Mouse (Mus musculus) c-Kit-negative CD71-positive TER-119-positive erythroid progenitor cells, embryonic 14.5 days (primary cell): ENCODE results near the gene Zfp286.

Experiments
- DNase-seq: peaks from one replicate; pipeline ENCODE4 v3.0.0-alpha.2; 2013; ENCODE audit warnings: low read depth, low spot score

The Zfp286 gene

DNA sequence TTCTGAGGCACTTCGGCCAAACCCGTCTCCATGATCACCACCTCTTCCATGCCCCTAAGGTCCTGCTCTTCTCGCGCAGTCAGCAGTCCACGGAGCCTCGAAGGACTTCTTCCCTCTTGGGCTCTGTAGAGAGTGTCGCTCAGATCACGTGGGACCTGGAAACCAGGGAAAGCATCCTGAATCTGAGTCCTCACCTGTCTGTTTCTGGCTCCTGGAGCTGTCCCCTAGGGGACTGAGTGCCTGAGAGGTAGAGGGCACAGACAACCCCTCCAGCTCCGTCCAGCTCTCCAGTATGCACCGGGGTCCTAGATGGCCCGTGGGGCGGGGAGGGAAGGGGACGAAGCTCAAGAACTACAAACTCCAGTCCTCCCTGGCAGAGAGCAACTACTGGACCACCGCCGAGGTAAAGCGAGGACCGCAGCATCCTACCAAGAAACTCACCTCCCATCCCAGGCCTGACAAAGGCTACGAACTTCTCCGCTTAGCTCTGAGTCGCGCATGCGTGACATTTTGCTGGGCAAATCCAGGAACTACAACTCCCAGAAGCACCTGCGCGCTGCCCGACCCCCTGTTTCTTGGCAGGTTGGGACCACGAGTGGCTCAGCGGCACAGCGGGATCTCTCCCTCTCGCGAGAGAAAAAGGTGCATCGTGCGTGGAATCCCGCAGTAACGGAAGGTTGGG lies at the start of gene Zfp286:
Zfp286 (minus strand) TSS at position 528 of the 682 bp plus-strand sequence.
- no peak for DNase-seq

DNA sequence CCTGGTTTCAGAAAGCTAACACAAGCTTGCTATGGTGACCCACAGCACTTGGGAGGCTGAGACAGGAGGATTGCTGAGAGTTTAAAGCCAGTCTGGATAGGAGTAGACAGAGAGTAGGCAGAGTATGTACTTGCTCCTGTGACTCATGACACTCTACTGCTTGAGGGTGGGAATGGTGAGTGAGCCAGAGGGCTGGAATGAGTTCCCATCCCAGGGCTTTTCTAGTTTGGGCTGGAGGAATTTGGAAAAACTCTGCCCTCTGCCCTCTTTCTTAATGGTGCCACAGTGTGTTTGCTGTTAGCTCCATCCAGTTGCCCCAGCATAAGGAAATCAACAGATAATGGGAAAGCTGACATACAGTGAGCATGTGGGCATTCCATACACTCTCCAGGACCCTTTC lies 42.6 kb upstream of the Zfp286 start:
- DNase-seq = no peak

DNA sequence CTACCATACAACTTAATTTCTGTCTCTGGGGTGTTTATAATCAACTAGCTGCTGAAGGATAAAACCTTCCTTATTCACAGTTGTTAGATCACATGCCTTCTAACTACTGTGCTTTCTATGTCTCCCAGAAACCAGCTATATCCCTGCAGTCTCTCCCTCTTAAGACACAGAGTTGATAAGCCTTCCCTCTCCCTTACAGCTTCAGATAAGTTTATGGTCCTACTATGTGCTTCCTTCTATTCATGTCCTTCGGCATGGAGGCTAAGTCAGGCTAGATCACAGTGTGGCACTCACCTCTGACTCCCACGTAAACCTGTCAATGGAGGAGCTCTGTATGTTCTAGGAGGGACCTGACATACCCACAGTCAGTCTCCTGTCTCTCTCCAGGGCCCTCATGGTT lies 41.1 kb upstream of the Zfp286 start:
- DNase-seq = no peak

DNA sequence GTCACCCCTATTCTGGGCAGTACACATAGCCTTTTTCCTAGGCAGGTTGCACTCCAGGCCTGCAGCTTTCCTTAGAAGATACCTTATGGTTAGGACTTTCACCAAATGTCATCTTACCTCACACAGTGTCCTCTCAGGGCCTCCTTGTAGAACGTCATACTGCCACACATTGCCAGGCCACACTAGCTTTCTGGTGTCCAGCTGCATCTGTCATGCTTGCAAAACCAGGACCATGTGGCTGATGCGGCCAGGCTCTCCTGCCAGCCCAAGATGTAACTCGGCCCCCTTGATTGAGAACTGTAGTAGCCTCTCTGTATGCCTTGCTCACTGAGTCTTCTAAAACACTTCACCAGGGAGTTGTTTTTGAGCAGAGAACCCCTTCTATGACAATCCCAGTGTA lies 38.6 kb upstream of the Zfp286 start:
- DNase-seq = no peak

DNA sequence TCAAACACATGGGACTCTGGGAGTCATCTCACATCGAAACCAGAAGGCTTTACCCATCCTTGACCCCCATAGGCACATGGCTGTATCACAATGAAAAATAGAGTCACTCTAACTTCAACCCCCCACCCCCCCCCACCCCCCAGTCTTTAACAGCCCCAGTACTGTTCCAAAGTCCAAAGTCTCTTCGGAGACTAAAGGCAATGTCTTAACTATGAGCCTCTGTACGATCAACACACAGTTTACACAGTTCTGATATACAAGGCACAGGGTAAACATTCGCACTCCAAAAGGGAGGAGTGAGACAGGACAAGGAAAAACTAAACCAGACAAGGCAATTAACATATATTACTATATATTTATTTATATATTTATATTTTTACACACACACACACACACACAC lies 37.9 kb upstream of the Zfp286 start:
- no peak for DNase-seq

DNA sequence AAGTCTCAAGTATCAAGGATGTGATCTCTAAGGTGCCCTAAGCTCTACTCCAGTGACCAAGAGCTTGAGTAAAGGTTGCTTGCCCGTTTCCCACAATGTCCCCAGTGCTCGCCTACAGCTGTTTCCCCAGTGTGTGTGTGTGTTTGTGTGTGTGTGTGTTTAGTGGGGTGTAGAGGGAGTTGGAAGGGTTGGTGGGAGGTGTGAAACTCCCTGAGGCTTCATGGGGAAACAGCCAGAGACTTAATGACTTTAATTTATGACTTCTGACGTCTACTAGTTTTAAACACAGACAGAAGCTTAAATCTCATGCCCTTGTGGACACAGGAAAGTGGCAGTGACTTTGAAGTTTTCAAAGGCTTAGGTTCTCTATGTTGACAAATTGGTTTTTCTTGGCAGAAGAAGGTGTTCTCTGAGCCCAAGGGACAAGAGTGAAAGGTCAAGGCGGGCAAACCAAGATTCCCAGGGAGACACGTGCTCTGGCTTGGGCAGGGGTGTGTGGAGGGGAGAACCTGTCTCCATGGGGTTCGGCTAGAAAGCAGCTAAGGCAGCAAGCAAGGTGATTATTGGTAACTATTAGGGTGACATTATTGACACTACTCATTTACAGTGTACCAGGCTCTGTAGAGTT lies 37.0 kb upstream of the Zfp286 start:
- no peak for DNase-seq

DNA sequence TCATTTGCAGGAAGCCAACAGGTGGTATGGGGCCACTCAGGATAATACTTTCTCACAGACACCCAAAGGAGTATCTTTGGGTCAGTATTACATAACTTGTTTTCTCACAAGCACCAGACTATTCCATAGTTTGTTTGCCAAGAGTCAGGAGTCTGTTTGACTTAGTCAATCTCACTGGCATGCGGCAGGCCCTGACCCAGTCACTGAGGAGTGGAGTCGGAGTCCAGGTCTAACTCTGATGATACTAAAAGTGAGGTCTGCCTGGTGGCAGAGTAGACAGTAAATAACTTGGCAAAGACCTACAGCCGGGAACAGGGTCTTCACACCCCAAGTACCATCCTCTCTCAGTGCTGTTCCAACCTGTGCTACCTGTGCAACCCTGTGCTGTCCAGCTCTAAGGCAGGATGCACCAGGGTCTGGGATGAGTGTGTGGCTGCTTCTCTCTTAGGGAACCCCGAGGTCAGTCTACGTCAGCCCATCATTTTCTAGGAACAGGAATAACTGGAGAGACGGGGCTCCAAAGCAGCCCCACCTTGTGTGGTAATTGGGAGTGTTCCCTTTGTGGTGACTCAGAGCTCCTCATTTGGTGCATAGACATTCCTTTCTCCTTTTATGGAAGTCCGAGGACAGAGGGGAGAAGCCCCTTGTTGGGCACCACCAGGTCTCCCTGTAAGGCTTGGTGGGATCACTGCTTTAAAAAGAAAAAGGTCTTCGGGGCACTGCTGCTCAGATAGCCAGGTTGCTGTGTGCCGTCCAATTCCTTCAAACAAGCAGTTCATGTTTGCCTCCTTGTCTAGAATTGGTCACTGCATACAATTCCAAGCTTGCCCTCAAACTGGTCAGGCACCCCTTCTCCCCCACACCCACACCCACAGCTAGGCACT lies 36.2 kb upstream of the Zfp286 start:
- DNase-seq = no peak

DNA sequence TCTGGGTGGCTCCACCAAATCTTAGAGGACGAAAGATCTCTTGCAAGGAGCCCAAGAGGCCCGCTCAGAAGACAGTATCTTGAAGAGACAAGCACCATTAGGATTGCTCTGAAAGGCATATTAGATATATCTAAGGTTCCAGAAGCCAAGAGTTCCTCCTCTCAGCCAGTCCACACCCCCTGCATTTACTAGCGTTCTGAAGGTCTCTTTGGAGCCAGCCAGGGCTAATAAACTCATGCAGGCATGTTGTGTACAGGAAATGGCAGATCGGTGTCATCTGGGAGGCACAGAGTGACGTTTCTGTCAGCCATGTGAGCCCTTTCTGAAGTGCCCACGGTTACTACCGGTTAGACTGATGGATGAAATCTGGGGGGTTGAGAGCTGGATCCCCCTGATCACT lies 34.9 kb upstream of the Zfp286 start:
- DNase-seq = no peak

DNA sequence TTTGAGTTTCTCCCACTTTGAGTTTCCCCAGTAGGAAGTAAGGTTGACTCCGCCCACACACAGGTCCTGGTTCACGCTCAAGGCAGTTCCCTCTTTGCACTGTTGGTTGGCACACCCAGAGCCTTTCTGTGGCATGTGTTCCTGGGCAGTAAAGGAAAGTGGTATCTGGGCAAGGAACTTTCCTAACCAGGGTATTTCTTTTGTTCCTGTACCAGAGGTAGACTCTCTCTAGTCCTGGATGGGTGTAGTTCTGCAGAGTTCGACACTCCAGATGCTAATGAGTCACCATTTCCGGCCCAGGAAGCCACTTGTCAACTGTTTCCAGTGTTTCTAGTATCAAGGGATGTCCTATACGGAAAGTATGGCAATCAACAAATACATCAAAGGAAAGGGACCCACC lies 32.6 kb upstream of the Zfp286 start:
- no peak for DNase-seq

DNA sequence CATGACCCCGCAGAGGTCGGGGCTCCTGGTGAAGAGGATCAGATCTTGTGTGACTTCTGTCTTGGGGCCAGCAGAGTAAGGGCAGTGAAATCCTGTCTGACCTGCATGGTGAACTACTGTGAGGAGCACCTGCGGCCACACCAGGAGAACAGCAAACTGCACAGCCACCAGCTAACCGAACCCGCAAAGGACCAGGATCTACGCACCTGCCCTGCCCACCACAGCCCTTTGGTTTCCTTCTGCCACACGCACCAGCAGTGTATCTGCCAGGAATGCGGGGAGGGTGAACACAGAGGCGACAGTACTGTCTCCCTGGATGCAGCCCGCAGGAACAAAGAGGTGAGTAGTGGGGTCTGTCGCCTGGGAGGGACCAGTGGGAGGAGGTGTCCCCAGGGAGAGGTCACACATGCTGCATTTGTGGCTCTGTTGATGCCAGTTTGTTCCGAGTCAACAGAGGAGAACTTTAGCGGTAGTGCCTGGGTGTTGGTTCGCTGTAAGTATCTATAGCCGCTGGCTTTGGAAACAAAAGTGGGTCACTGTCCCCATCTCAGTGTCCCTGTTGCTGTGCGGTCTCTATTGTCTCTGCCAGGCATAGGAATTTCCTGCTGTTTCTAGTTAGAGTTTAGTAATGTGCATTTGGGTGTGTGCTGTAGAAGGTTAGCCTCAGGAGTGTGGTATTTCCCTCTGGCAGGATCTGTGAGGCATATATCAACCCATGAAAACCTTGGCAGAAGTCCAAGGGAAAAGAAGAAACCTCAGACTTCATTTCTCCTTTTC lies 31.6 kb upstream of the Zfp286 start:
- DNase-seq = no peak

DNA sequence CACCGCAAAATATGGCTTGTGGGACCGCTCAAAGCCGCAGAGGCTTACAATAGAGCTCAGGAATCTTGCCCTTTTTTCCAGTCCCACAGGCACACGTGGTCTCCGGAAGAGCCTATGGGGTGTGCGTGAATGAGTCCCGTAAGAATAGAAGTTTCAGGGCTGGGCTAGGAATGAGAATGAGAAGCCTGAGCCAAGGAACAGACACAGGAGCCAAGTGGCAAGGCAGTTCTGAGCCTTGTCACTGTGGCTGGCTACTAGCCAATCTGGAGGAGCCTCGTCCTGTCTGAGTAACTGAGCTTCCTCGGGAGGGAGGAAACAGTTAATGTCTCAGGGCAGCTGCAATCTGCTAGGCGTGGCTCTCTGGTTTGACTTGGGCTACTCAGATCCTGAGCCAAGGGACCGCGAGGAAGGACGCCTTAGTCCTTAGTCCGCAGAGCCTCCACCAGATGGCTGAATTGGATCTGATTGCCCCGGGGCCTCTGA lies 30.8 kb upstream of the Zfp286 start, which contains the start of gene Trim16:
Trim16 (plus strand) TSS at position 173 of the 483 bp plus-strand sequence.
- DNase-seq = no peak

DNA sequence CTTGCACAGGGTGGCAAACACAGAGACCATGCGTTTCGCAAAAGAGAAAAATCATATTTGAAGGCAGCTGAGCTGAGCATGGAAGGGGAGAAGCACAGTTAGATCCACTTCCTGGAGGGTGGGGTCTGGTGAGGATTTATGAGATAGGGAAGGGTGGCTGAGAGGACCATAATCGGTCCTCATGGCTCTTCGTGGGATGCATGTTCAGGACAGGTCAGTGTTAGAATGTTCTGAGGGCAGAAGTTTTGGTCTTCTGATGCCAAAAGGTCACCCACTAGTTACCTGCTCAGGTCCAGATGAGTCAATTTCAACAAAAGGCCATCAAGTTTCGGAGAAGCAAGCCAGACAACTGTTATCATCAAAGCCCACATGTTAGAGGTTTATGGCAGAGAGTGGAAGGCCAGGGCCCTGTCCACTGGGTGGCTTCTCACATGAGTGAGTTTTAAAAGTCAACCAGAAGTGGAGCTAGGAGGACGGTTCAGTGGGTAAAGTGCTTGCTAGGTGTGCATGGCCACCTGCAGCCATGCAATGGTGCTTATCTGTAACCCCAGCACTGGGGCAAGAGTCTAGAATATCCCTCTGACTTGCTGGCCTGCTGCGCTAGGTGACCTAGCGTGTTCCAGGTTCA lies 29.9 kb upstream of the Zfp286 start:
- DNase-seq = no peak

DNA sequence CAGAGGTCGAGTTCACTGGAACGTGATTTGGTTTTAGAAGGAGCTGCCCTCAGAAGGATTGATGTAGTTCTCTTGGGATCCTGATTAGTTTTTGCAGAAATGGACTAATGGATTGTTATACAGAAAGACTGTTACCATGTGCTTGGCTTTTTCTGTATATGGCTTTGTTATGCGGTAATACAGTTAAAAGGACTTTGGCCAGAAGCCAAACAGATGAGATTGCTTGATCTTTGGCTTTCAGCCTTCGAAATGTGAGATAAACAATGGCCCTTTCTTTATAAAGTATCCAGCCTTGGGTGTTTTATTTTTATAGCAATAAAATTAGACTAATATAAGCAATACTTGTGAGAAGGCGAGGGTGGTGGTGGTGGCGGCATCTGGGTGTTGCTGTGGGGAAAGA lies 27.3 kb upstream of the Zfp286 start:
- DNase-seq = no peak

DNA sequence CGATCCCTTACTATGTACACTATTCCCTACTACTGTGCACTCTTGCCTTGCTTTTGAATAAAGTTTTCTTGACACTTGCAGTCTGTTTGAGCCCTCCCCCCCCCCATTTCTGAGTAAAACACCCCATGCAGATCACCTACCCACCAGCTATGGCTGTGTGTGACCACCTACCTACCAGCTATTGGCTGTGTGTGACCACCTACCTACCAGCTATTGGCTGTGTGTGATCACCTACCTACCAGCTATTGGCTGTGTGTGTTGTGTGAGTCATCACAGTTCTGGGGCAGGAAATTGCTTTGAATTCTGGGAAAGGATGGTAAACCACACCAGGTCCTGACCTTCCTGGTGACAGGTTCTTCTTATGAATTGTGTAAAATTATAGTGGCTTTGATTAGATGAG lies 26.2 kb upstream of the Zfp286 start:
- DNase-seq = no peak

DNA sequence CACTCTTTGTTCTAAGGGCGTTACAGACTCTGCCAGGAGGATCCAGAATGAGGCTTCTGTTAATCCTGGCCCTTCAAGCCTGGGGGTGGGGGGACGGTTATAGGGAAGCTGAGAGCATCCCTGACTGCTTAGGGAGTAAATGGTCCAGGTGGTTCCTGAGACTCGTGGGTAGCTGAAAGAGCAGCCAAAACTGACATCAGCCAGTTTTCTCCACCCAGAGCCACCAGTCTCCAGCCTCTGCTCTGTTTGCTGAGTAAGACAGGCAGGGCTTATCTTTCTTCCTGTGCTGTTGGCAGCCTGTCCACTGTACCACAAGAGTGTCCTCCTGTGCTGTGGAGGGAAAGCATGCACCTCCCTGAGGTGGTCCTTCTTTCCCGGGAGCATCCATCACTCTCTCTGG lies 25.4 kb upstream of the Zfp286 start:
- DNase-seq = no peak

DNA sequence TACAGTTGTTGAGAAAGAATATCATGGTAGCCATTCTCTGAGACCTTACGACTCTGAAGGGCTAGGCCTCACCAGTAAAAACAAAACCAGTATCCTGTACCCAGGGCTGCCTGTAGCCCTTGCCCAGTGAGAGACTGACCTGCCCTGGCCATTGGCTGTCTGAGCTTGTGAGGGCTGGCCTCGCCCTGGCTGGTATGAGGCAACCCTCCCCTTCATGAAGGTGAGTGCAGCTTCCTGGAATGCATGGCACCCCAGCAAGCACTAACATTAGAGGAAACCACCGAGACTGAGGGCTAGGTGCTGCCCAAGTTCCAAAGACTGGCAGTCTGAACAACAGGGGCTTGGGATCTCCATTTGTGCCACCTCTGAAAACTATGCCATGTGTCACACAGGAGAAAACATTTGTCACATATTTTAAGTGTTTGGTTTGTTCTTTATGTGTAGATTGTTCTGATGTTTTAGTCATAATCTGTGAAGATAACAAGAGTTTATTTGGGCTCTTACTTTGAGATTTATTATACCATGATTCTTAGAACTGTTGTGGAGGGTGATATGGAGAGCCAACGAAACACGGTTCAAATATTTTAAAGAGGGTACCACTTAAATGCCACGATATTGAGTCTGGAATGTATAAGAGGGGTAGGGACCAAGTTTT lies 24.8 kb upstream of the Zfp286 start:
- no peak for DNase-seq

DNA sequence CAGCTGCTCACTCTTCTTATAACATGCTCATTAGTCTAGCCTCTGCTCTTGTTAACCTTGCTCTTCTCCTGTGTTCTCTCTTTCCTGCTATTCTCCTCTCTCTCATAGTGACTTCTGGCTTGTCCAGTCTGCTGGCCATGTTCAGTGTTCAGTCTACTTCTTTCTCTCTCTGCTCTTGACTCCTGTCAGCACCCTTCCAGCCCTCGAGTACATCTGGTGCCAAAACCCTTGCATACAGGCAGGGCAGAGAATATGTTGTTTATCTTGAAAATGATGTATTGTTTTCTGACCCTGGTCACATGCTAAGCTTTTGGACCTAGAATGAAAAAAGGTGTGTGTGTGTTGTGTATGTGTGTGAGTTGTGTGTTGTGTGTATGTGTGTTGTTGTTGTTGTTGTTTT lies 24.2 kb upstream of the Zfp286 start:
- DNase-seq = no peak

DNA sequence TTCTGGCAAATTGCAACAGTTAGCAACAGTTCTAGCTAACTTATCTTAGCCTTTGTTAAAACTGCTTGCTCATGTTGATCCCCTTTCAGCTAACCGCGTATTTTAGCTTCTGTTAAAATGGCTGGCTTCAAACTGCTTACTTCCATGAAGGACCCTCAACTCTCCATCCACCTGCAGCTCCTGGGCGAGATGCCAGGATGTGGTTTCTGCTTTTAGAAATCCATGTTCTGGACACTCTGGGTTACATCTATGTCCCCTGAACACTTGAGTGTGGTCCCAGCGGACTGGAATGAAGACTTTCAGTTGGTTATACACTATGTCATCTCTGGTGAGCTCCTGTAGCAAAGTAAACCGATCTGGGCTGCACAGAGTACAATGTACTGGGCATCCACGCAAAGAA lies 23.0 kb upstream of the Zfp286 start:
- no peak for DNase-seq

DNA sequence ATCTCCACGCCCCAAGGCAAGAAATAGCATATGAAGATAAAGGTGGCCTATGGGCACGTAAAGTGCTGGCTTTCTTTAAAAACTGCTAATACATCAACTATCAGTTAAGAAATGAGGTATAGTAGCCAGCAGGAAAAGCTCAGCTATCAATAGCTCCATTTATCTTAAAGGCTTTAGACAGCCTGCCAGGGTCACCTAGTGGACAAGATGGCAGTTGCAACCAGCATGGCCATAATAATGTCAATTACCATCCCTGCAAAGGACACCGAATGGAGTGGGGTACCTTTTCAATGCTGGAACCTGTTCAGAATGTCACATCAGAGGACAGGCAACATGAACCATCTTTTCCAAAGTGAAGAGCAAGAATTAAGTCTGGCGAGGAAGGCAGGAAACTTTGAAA lies 19.9 kb upstream of the Zfp286 start:
- no peak for DNase-seq

DNA sequence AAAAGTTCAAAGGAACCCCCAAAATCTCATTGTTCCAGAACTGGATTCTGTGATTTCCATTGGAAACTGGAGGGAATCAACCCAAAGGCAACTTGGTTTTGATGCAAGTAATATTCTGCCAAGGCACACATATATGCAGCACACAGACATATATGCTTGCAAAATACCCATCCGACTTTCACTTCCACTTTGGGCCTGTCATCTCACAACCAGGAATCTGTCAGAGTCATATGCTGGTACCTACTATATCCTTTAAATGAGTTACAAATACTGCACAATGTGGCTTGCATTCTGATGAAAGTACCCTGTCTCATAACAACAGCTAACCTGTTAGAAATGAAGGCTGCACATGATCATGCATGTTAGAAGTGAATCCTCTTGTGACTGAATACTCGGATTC lies 18.7 kb upstream of the Zfp286 start:
- DNase-seq = no peak

DNA sequence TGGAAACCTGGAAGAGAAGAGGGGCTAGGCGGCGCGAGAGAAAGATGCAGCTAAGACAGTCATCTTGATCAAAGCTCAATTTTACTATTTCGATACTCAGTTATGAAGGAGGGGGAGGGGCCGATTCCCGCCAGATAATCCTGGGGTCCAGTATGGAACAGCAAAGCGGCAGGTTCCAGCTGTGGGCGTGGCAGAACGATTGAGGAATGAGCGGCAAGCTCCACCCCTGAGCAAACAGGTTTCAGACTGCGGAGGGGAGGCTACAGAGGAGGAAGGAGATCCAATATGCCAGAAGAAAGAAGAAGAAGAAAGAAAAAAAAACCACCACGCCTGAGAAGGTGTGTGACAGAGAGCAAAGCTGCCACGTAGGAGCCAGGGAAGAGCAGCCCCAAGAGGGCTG lies 14.9 kb upstream of the Zfp286 start:
- no peak for DNase-seq
